Mouse (Mus musculus) lung, adult 2 months (tissue): ENCODE data around the gene Skida1.

Experiments used
- CTCF ChIP-seq: fragments of 200-500 bp; IDR thresholded peaks from 2 replicates; pipeline ENCODE4 v1.5.1; 2011; ENCODE audit warnings: mild to moderate bottlenecking, low read length, control low read depth; ENCODE audit not compliant: insufficient read depth
- POLR2A ChIP-seq: fragments of 200-500 bp; IDR thresholded peaks from 2 replicates; pipeline ENCODE4 v1.6.1; 2011; ENCODE audit warnings: low read depth, mild to moderate bottlenecking, control low read depth, low read length, borderline replicate concordance; ENCODE audit errors: extremely low read depth

- no peak for TF ChIP-seq CTCF
- TF ChIP-seq POLR2A = no peak
Observed at GRCm38 (mm10) chr2:18055016-18055928, 6.4 kb upstream of the Skida1 start, which contains the start of gene Mllt10.
